Mouse (Mus musculus) hindbrain, embryonic 14.5 days (tissue): ENCODE measurements around the gene Pcnx3. TPM values are rescaled to one million over a fixed set of nuclear protein-coding genes. Genes with fewer than 3 reads are reported as not detected.

ENCODE experiments used
- ATAC-seq: fragments of 200-750 bp; cut with Nextera tagmentation; 2 replicates; pipeline ENCODE4 v1.8.0; 2017; ENCODE audit warnings: moderate number of reproducible peaks, mild to moderate bottlenecking, moderate TSS enrichment, moderate library complexity; ENCODE audit not compliant: low FRiP score
- DNase-seq: peaks from one replicate; pipeline ENCODE4 v3.0.0-alpha.2; 2015; ENCODE audit warnings: low spot score
- H3K27ac ChIP-seq: fragments of 300-500 bp; sonication (generic); 2 replicates; pipeline ENCODE4 v1.5.1; 2014; ENCODE audit warnings: mild to moderate bottlenecking, moderate library complexity
- H3K27me3 ChIP-seq: fragments of 300-500 bp; sonication (generic); 2 replicates; pipeline ENCODE4 v1.6.1; 2014; ENCODE audit warnings: mild to moderate bottlenecking, low read length, mixed read lengths; ENCODE audit not compliant: control insufficient read depth, insufficient read depth
- H3K36me3 ChIP-seq: fragments of 300-500 bp; sonication (generic); replicated peaks from 2 replicates; pipeline ENCODE4 v1.6.1; 2014; ENCODE audit not compliant: control insufficient read depth, insufficient read depth
- H3K4me1 ChIP-seq: fragments of 300-500 bp; sonication (generic); replicated peaks from 2 replicates; pipeline ENCODE4 v1.6.1; 2014; ENCODE audit warnings: antibody characterized with exemption, low read length, mixed read lengths; ENCODE audit not compliant: control insufficient read depth, insufficient read depth
- H3K4me2 ChIP-seq: fragments of 300-500 bp; sonication (generic); replicated peaks from 2 replicates; pipeline ENCODE4 v1.6.1; 2014; ENCODE audit warnings: mild to moderate bottlenecking, moderate library complexity
- H3K4me3 ChIP-seq: fragments of 300-500 bp; sonication (generic); replicated peaks from 2 replicates; pipeline ENCODE4 v1.5.1; 2014; ENCODE audit warnings: mild to moderate bottlenecking, low read length
- H3K9ac ChIP-seq: fragments of 300-500 bp; sonication (generic); 2 replicates; pipeline ENCODE4 v1.6.1; 2014
- H3K9me3 ChIP-seq: fragments of 300-500 bp; sonication (generic); 2 replicates; pipeline ENCODE4 v1.6.1; 2016; ENCODE audit warnings: low read length; ENCODE audit not compliant: control insufficient read depth
- WGBS: fragments of 180-500 bp; shearing (Covaris S2); extraction: QIAGEN DNeasy Blood & Tissue Kit; methylation state at CpG from one replicate; pipeline ENCODE4 v1.1.7; 2014; 5-methylcytosine and 5-hydroxymethylcytosine counted together
- polyA plus RNA-seq: library from polyadenylated mRNA; unstranded; fragments of >200 nt; fragmentation: Nextera tagmentation; extraction: Ambion mirVana; gene quantifications from 2 replicates; pipeline ENCODE4 v1.2.1, GENCODE M21; 2014

The Pcnx3 gene
- polyA plus RNA-seq, 1 experiment from 2014 or later = 32.1 TPM

- Histone ChIP-seq H3K4me2 (peak overlapping the region; percentile 100), H3K27ac (no peak overlapping the region), H3K9ac (peak overlapping the region; percentile 99), H3K36me3 (peaks cover 44% of the 10 kb centered on the region), H3K27me3 (no peaks in the 10 kb centered on the region), H3K9me3 (no peaks in the 10 kb centered on the region), H3K4me1 (peaks cover 55% of the 10 kb centered on the region), H3K4me3 (peak overlapping the region; percentile 89)
- 82% methylated on average over 15 of the region's 15 CpGs for WGBS
- no peak for ATAC-seq
- no peak for DNase-seq
Observed at GRCm38 (mm10) chr19:5726961-5727578, 38.4 kb upstream of the Pcnx3 start.

GRCm38 (mm10) chr19:5725767-5726515 lies 37.2 kb upstream of the Pcnx3 start, which contains the start of gene Ehbp1l1:
Gene Ehbp1l1 (minus strand): TSS chr19:5726317.
- no peaks in the 10 kb centered on the region for H3K27me3 ChIP-seq
- ATAC-seq = no peak
- WGBS = 15% methylated on average over 45 of the region's 49 CpGs
- peak within 1 kb of the TSS; percentile 99 for H3K9ac ChIP-seq
- no peak within 1 kb of the TSS for H3K27ac ChIP-seq
- peak within 1 kb of the TSS; percentile 100 for H3K4me2 ChIP-seq
- peaks cover 53% of the 10 kb centered on the region for H3K36me3 ChIP-seq
- peak within 1 kb of the TSS; percentile 89 for H3K4me3 ChIP-seq
- H3K4me1 ChIP-seq = peaks cover 49% of the 10 kb centered on the region
- no peaks in the 10 kb centered on the region for H3K9me3 ChIP-seq
- DNase-seq = no peak

- Histone ChIP-seq H3K4me3 (peak overlapping the region; percentile 28), H3K27me3 (no peaks in the 10 kb centered on the region), H3K9me3 (no peaks in the 10 kb centered on the region), H3K27ac (no peak overlapping the region), H3K4me1 (peaks cover 43% of the 10 kb centered on the region), H3K9ac (peak overlapping the region; percentile 56), H3K36me3 (peaks cover 58% of the 10 kb centered on the region), H3K4me2 (peak overlapping the region; percentile 100)
- DNase-seq (no peak), ATAC-seq (no peak)
- 73% methylated on average over 12 of the region's 12 CpGs for WGBS
Observed at GRCm38 (mm10) chr19:5725029-5725707, 36.5 kb upstream of the Pcnx3 start.

GRCm38 (mm10) chr19:5724549-5724941 lies 35.8 kb upstream of the Pcnx3 start:
- WGBS = 74% methylated on average over 7 of the region's 7 CpGs
- H3K4me2 ChIP-seq = no peak overlapping the region
- no peaks in the 10 kb centered on the region for H3K27me3 ChIP-seq
- peaks cover 36% of the 10 kb centered on the region for H3K4me1 ChIP-seq
- 0 out of 2 replicates have a peak overlapping the region, but pooled peaks have one; percentile 28 for H3K4me3 ChIP-seq
- H3K27ac ChIP-seq = no peak overlapping the region
- no peaks in the 10 kb centered on the region for H3K9me3 ChIP-seq
- DNase-seq = no peak
- H3K9ac ChIP-seq = 0 out of 2 replicates have a peak overlapping the region, but pooled peaks have one; percentile 56
- ATAC-seq = no peak
- H3K36me3 ChIP-seq = peaks cover 63% of the 10 kb centered on the region

- 74% methylated on average over 4 of the region's 4 CpGs for WGBS
- Histone ChIP-seq H3K4me2 (no peak overlapping the region; the same call in 1 of the 2 replicates), H3K27me3 (no peaks in the 10 kb centered on the region), H3K27ac (no peak overlapping the region), H3K9me3 (no peaks in the 10 kb centered on the region), H3K4me3 (no peak overlapping the region), H3K9ac (no peak overlapping the region), H3K4me1 (peaks cover 36% of the 10 kb centered on the region), H3K36me3 (peaks cover 68% of the 10 kb centered on the region)
- DNase-seq = no peak
- no peak for ATAC-seq
Observed at GRCm38 (mm10) chr19:5723934-5724548, 35.3 kb upstream of the Pcnx3 start.

GRCm38 (mm10) chr19:5722848-5723425 lies 34.2 kb upstream of the Pcnx3 start:
- Histone ChIP-seq H3K36me3 (peaks cover 79% of the 10 kb centered on the region), H3K4me3 (no peak overlapping the region), H3K27me3 (no peaks in the 10 kb centered on the region), H3K4me1 (peaks cover 29% of the 10 kb centered on the region), H3K4me2 (no peak overlapping the region), H3K27ac (no peak overlapping the region), H3K9ac (no peak overlapping the region), H3K9me3 (no peaks in the 10 kb centered on the region)
- DNase-seq (no peak), ATAC-seq (no peak)
- 93% methylated on average over 7 of the region's 7 CpGs for WGBS

- Histone ChIP-seq H3K9ac (no peak overlapping the region), H3K4me3 (no peak overlapping the region), H3K36me3 (peaks cover 83% of the 10 kb centered on the region), H3K27me3 (no peaks in the 10 kb centered on the region), H3K4me1 (peaks cover 23% of the 10 kb centered on the region), H3K27ac (no peak overlapping the region), H3K4me2 (no peak overlapping the region), H3K9me3 (no peaks in the 10 kb centered on the region)
- ATAC-seq (no peak), DNase-seq (no peak)
- WGBS = 93% methylated on average over 6 of the region's 6 CpGs
Observed at GRCm38 (mm10) chr19:5721233-5721632, 32.5 kb upstream of the Pcnx3 start.

GRCm38 (mm10) chr19:5716955-5717354 lies 28.2 kb upstream of the Pcnx3 start:
- Histone ChIP-seq H3K4me1 (peaks cover 14% of the 10 kb centered on the region), H3K9me3 (no peaks in the 10 kb centered on the region), H3K36me3 (peaks cover 78% of the 10 kb centered on the region), H3K4me3 (no peak overlapping the region), H3K9ac (no peak overlapping the region), H3K4me2 (no peak overlapping the region), H3K27me3 (no peaks in the 10 kb centered on the region), H3K27ac (no peak overlapping the region)
- 48% methylated on average over 10 of the region's 10 CpGs for WGBS
- DNase-seq (no peak), ATAC-seq (no peak)
